Mouse (Mus musculus): ENCODE data around the gene Zmiz2.
"Not testable (repeated sequence)": the region's sequence is repeated elsewhere in the genome, so short reads cannot be mapped to it uniquely, and the experiment has no call there.

Gene Zmiz2

GRCm38 (mm10) chr11:6402515-6403510 lies 13.9 kb downstream of the Zmiz2 start:
- peak; percentile 65 for DNase-seq

DNA sequence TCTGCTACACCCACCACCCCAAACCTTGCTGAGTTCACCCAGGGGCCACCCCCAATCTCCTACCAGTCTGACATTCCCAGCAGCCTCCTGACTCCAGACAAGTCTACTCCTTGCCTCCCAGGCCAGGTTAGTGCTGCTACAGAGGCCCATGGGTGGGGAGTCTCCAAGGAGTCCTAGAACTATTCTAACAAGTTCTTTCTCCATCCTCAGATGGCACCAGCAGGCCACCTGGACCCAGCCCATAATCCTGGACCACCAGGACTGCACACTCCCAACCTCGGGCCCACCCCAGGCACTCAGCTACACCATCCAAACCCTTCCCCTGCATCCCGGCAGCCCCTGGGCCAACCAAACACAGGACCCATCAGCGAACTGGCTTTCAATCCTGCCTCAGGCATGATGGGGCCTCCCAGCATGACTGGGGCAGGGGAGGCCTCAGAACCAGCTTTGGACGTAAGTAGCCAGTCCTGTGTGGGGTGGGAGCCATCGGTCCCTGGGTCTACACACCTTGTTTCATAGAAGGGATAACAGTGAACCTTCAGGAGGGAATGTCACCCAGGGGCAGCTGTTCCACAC lies 15.0 kb downstream of the Zmiz2 start:
- DNase-seq = no peak

DNA sequence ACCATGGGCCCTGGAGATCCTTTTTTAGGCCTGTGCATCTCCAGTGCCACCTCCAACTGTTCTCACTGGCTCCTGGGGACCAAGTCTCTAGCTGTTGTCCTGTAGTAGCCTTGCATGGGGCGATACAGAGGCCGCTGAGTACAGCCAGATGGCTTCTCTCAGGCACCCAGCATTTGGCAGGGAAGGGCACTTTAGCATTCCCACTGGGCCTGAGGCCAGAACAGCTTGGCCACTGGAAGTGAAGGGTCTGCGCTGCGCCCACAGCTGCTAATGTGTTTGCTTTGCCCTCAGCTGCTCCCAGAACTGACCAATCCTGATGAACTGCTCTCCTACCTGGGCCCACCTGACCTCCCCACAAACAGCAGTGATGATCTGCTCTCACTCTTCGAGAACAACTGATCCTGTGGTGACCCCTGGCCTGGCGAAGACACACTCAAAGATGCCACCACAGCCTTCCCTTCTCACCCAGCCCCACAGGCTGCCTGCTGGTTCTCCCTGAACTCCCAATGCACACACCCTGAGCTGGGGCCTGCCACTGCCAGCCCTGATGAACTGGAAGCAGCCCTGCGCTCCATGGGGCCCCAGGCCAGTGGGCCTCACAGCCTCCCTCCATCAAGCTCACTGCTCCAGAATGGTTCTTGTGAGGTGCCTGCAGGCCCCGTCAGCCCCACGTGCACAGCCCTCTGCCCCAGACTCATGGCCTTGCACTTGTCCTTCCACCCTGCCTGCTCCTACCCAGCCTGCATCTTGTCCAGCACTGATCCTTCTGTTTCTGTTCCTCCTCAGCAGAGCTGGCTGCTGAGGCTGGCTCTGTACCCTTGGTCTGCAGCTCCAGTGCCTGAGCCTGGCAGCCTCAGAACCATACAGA lies 16.1 kb downstream of the Zmiz2 start:
- DNase-seq = no peak

GRCm38 (mm10) chr11:6405591-6406081 lies 16.8 kb downstream of the Zmiz2 start:
- no peak for DNase-seq

GRCm38 (mm10) chr11:6406251-6407161 lies 17.6 kb downstream of the Zmiz2 start:
- no peak for DNase-seq

DNA sequence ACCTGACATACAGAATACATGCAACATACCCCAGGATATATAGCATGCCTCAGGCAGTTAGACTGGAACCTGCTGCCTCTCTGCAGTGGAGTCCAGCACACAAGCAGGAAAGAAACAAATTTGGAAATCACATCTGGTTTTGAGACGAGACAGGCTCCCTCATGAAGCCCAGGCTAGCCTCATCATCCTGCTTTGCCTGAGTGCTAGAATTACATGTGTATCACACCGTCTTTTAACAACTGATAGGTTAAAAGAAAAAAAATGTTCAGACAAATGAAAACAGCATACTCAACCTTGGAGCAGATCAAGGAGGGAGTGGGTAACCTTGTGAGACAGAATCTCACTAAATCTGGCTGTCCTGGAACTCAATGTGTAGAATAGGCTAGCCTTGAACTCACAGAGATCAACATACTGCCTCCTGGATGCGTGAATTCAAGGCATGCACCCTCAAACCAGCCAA lies 18.3 kb downstream of the Zmiz2 start:
- no peak for DNase-seq

DNA sequence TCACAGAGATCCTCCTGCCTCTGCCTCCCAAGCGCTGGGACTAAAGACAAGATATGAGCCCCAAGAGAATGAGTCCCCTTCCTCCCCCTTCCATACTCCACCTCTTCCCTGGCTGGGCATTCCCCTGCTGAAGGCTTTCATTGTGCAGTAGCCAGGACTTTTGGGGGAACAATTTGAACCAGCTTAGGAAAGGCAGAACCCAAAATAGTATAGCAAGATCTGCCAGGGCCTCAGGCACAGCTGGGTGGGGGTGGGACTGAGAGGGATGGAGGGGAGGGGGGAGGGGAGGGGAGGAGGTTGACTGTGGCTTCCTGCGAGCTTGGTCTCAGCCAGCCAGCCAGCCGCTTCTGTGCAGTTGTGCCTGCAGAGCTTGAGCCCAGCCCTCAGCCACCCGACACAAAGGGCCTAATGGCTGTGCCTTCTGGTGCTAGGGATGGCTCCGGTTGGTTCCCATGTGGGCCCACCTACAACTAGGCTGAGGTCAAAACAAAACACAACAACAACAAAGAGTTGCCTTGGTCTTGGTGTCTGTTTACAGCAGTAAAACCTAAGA lies 21.3 kb downstream of the Zmiz2 start:
- DNase-seq = peak; percentile 10

- not testable (repeated sequence) for DNase-seq
Measured at GRCm38 (mm10) chr11:6410755-6411154, 21.9 kb downstream of the Zmiz2 start.

- DNase-seq = peak; percentile 80
Measured at GRCm38 (mm10) chr11:6411684-6412083, 22.8 kb downstream of the Zmiz2 start.

DNA sequence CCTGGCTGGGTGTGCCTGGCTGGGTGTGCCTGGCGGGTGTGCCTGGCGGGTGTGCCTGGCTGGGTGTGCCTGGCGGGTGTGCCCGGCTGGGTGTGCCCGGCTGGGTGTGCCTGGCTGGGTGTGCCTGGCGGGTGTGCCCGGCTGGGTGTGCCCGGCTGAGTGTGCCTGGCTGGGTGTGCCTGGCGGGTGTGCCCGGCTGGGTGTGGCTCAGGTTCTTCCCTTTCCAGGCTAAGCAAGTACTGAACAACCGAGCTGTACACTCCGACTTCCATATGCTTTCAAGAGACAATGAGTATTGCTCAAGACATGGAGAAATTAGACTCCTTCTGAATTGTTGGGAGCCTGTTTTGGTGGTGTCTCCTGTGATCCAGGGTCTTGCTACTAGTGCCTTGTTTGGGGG lies 24.4 kb downstream of the Zmiz2 start:
- DNase-seq = no peak

GRCm38 (mm10) chr11:6414751-6415550 lies 26.1 kb downstream of the Zmiz2 start, which contains the start of gene Ppia:
Ppia (plus strand) TSS chr11:6415443.
- no peak for DNase-seq

DNA sequence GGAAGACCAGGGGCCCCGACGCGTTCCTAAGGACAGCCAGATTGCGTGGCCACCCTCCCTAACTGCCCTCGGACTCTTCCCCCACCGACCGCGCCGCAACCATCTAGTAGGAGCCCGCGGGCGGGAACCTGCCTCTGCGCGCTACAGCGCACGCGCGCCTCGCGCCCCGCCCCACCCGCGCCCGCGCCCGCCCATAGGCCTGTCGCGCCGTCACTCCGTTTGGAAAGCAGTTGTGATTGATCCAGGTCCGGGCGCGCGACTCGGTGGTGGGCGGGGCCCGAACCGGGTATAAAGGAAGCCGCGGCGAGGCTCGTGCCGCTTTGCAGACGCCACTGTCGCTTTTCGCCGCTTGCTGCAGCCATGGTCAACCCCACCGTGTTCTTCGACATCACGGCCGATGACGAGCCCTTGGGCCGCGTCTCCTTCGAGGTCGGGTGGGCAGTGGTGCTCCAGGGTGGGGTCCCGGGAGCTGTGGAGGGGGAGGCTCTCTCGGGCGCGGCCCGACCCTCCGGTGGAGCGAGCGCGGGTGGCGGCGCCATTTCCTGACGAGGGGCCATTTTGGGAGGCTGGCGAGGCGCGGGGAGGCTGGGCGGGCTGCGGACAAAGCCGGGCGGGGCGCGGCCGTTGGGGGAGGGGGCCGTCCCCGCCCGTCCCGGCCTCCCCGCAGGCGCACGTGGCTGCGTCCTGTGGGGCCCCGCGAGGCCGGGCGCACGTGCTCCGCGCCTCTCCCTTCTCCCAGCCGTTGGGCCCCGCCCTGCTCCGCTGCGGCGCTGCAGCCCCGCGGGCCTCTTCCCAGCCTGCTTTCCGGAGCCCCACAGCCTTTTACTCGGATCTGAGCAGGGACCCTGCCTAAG lies 26.9 kb downstream of the Zmiz2 start:
- peak; percentile 98 for DNase-seq

- peak; percentile 87 for DNase-seq
Measured at GRCm38 (mm10) chr11:6416405-6417034, 27.6 kb downstream of the Zmiz2 start.

- DNase-seq = peak; percentile 18
Measured at GRCm38 (mm10) chr11:6417069-6417468, 28.2 kb downstream of the Zmiz2 start.

- DNase-seq = no peak
Measured at GRCm38 (mm10) chr11:6417490-6417889, 28.6 kb downstream of the Zmiz2 start.

DNA sequence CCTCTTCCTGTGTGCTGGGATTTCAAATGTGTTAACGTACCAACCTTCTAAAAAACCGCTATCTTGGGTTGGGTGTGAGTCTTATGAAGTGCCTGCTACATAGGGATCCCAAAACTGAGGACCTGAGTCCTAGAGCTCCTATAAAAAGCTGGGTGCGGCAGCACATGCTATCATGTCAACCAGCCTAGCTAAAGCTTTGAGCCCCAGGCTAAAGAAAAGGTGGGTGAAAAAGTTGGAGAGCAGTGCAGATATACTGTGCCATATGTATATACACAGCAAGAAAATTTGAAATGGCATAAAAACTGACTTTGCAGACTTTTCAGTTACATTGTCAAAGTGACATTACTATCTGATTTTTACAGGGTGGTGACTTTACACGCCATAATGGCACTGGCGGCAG lies 29.9 kb downstream of the Zmiz2 start:
- no peak for DNase-seq

- DNase-seq = not testable (repeated sequence)
Measured at GRCm38 (mm10) chr11:6419156-6419555, 30.3 kb downstream of the Zmiz2 start.

DNA sequence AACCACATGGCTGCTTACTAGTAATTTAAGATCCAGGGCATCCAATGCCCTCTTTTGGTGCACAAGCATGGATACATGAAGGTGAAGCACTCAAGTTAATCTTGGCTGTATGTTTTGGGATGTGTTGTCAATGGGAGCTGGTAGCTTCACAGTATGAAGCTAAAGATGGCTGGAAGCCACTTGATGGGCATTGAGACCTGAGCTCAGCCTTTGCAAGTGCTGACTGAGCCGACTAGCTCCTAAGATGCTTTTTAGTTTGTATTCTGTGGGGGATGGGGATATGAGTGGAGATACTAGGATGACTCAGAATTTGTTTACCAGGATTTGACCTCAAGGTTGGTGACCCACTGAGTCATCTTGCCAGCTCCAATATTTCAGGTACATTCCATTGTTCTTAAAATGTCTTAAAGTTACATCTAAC lies 31.4 kb downstream of the Zmiz2 start:
- no peak for DNase-seq

Data from retina, postnatal 1 day (tissue).